Mouse (Mus musculus) embryonic facial prominence, embryonic 15.5 days (tissue): Measurements from ENCODE around the gene Ebf1. TPM values are rescaled to one million over a fixed set of nuclear protein-coding genes. Genes with fewer than 3 reads are reported as not detected.

ENCODE experiments used
- ATAC-seq: fragments of 200-750 bp; cut with Nextera tagmentation; 2 replicates; pipeline ENCODE4 v1.8.0; 2017; ENCODE audit warnings: low read depth, moderate TSS enrichment; ENCODE audit not compliant: insufficient number of reproducible peaks, low FRiP score, low TSS enrichment
- H3K27ac ChIP-seq: fragments of 300-500 bp; sonication (generic); replicated peaks from 2 replicates; pipeline ENCODE4 v1.5.1; 2015; ENCODE audit warnings: mild to moderate bottlenecking, inconsistent platforms
- H3K27me3 ChIP-seq: fragments of 300-500 bp; sonication (generic); 2 replicates; pipeline ENCODE4 v1.6.1; 2015; ENCODE audit warnings: inconsistent platforms
- H3K36me3 ChIP-seq: fragments of 300-500 bp; sonication (generic); 2 replicates; pipeline ENCODE4 v1.6.1; 2015; ENCODE audit warnings: mild to moderate bottlenecking, inconsistent platforms
- H3K4me1 ChIP-seq: fragments of 300-500 bp; sonication (generic); 2 replicates; pipeline ENCODE4 v1.6.1; 2015; ENCODE audit warnings: inconsistent platforms
- H3K4me2 ChIP-seq: fragments of 300-500 bp; sonication (generic); replicated peaks from 2 replicates; pipeline ENCODE4 v1.6.1; 2015; ENCODE audit warnings: mild to moderate bottlenecking, inconsistent platforms
- H3K4me3 ChIP-seq: fragments of 300-500 bp; sonication (generic); replicated peaks from 2 replicates; pipeline ENCODE4 v1.5.1; 2015; ENCODE audit warnings: mild to moderate bottlenecking, inconsistent platforms
- H3K9ac ChIP-seq: fragments of 300-500 bp; sonication (generic); 2 replicates; pipeline ENCODE4 v1.6.1; 2015; ENCODE audit warnings: inconsistent platforms
- H3K9me3 ChIP-seq: fragments of 300-500 bp; sonication (generic); replicated peaks from 2 replicates; pipeline ENCODE4 v1.6.1; 2016; ENCODE audit warnings: inconsistent platforms
- WGBS: fragments of 180-500 bp; shearing (Covaris S2); methylation state at CpG from one replicate; pipeline ENCODE4 v1.1.7; 2015; 5-methylcytosine and 5-hydroxymethylcytosine counted together
- polyA plus RNA-seq: library from polyadenylated mRNA; unstranded; fragments of >200 nt; fragmentation: Nextera tagmentation; extraction: Ambion mirVana; gene quantifications from 2 replicates; pipeline ENCODE4 v1.2.1, GENCODE M21; 2015

Ebf1 gene
- polyA plus RNA-seq, 1 experiment from 2014 or later = 65.7 TPM

- no peaks in the 10 kb centered on the region for H3K36me3 ChIP-seq
- H3K4me3 ChIP-seq = no peak overlapping the region
- H3K9me3 ChIP-seq = no peaks in the 10 kb centered on the region
- WGBS = 68% methylated on average over 18 of the region's 18 CpGs
- no peak for ATAC-seq
- no peaks in the 10 kb centered on the region for H3K27me3 ChIP-seq
- H3K27ac ChIP-seq = no peak overlapping the region
- no peak overlapping the region for H3K9ac ChIP-seq
- no peaks in the 10 kb centered on the region for H3K4me1 ChIP-seq
- H3K4me2 ChIP-seq = no peak overlapping the region
These were observed 275.9 kb downstream of the Ebf1 start for GRCm38 (mm10) chr11:44892814-44893521.

GRCm38 (mm10) chr11:44893986-44894385, 276.9 kb downstream of the Ebf1 start:
- H3K36me3 ChIP-seq = no peaks in the 10 kb centered on the region
- no peak overlapping the region for H3K4me2 ChIP-seq
- H3K9ac ChIP-seq = no peak overlapping the region
- no peaks in the 10 kb centered on the region for H3K4me1 ChIP-seq
- ATAC-seq = no peak
- H3K27me3 ChIP-seq = no peaks in the 10 kb centered on the region
- no peak overlapping the region for H3K4me3 ChIP-seq
- no peaks in the 10 kb centered on the region for H3K9me3 ChIP-seq
- no peak overlapping the region for H3K27ac ChIP-seq

GRCm38 (mm10) chr11:44894798-44895197, 277.7 kb downstream of the Ebf1 start:
- 93% methylated on average over 4 of the region's 4 CpGs for WGBS
- Histone ChIP-seq H3K4me2 (no peak overlapping the region), H3K27ac (no peak overlapping the region), H3K4me3 (no peak overlapping the region), H3K27me3 (no peaks in the 10 kb centered on the region), H3K4me1 (no peaks in the 10 kb centered on the region), H3K9me3 (no peaks in the 10 kb centered on the region), H3K36me3 (no peaks in the 10 kb centered on the region), H3K9ac (no peak overlapping the region)
- ATAC-seq = no peak

GRCm38 (mm10) chr11:44895893-44896292, 278.8 kb downstream of the Ebf1 start:
- H3K9me3 ChIP-seq = no peaks in the 10 kb centered on the region
- H3K27ac ChIP-seq = no peak overlapping the region
- 88% methylated on average over 1 of the region's 1 CpGs for WGBS
- H3K4me2 ChIP-seq = no peak overlapping the region
- no peak overlapping the region for H3K4me3 ChIP-seq
- no peak overlapping the region for H3K9ac ChIP-seq
- H3K4me1 ChIP-seq = no peaks in the 10 kb centered on the region
- no peak for ATAC-seq
- H3K36me3 ChIP-seq = no peaks in the 10 kb centered on the region
- no peaks in the 10 kb centered on the region for H3K27me3 ChIP-seq

- Histone ChIP-seq H3K27me3 (no peaks in the 10 kb centered on the region), H3K4me3 (no peak overlapping the region), H3K4me1 (0 out of 2 replicates have a peak, but pooled peaks cover 4% of the 10 kb centered on the region), H3K9ac (no peak overlapping the region), H3K27ac (no peak overlapping the region), H3K9me3 (no peaks in the 10 kb centered on the region), H3K4me2 (no peak overlapping the region), H3K36me3 (no peaks in the 10 kb centered on the region)
- ATAC-seq = no peak
- WGBS = 65% methylated on average over 10 of the region's 10 CpGs
These were observed 280.1 kb downstream of the Ebf1 start for GRCm38 (mm10) chr11:44897140-44897665.

GRCm38 (mm10) chr11:44899554-44899953, 282.4 kb downstream of the Ebf1 start:
- Histone ChIP-seq H3K4me3 (no peak overlapping the region), H3K4me1 (0 out of 2 replicates have a peak, but pooled peaks cover 6% of the 10 kb centered on the region), H3K9ac (no peak overlapping the region), H3K36me3 (no peaks in the 10 kb centered on the region), H3K27ac (no peak overlapping the region), H3K9me3 (no peaks in the 10 kb centered on the region), H3K27me3 (no peaks in the 10 kb centered on the region), H3K4me2 (no peak overlapping the region)
- ATAC-seq = no peak

GRCm38 (mm10) chr11:44899965-44900364, 282.8 kb downstream of the Ebf1 start:
- no peak for ATAC-seq
- H3K9me3 ChIP-seq = no peaks in the 10 kb centered on the region
- no peaks in the 10 kb centered on the region for H3K36me3 ChIP-seq
- H3K4me1 ChIP-seq = 0 out of 2 replicates have a peak, but pooled peaks cover 6% of the 10 kb centered on the region
- H3K27ac ChIP-seq = no peak overlapping the region
- no peak overlapping the region for H3K4me2 ChIP-seq
- no peaks in the 10 kb centered on the region for H3K27me3 ChIP-seq
- WGBS = 77% methylated on average over 7 of the region's 7 CpGs
- no peak overlapping the region for H3K9ac ChIP-seq
- no peak overlapping the region for H3K4me3 ChIP-seq

- ATAC-seq = no peak
- 0 out of 2 replicates have a peak, but pooled peaks cover 6% of the 10 kb centered on the region for H3K4me1 ChIP-seq
- no peak overlapping the region for H3K4me2 ChIP-seq
- no peak overlapping the region for H3K9ac ChIP-seq
- no peaks in the 10 kb centered on the region for H3K9me3 ChIP-seq
- no peak overlapping the region for H3K4me3 ChIP-seq
- H3K27ac ChIP-seq = no peak overlapping the region
- no peaks in the 10 kb centered on the region for H3K27me3 ChIP-seq
- no peaks in the 10 kb centered on the region for H3K36me3 ChIP-seq
- 66% methylated on average over 7 of the region's 7 CpGs for WGBS
These were observed 283.4 kb downstream of the Ebf1 start for GRCm38 (mm10) chr11:44900496-44900895.

GRCm38 (mm10) chr11:44901715-44902114, 284.6 kb downstream of the Ebf1 start:
- 88% methylated on average over 2 of the region's 2 CpGs for WGBS
- ATAC-seq = no peak
- Histone ChIP-seq H3K4me2 (no peak overlapping the region), H3K27ac (no peak overlapping the region), H3K4me1 (0 out of 2 replicates have a peak, but pooled peaks cover 6% of the 10 kb centered on the region), H3K9me3 (no peaks in the 10 kb centered on the region), H3K4me3 (no peak overlapping the region), H3K27me3 (no peaks in the 10 kb centered on the region), H3K9ac (no peak overlapping the region), H3K36me3 (no peaks in the 10 kb centered on the region)

- Histone ChIP-seq H3K4me3 (no peak overlapping the region), H3K4me1 (0 out of 2 replicates have a peak, but pooled peaks cover 6% of the 10 kb centered on the region), H3K27me3 (no peaks in the 10 kb centered on the region), H3K9ac (no peak overlapping the region), H3K9me3 (no peaks in the 10 kb centered on the region), H3K4me2 (no peak overlapping the region), H3K27ac (no peak overlapping the region), H3K36me3 (no peaks in the 10 kb centered on the region)
- WGBS = 49% methylated on average over 6 of the region's 6 CpGs
- no peak for ATAC-seq
These were observed 285.0 kb downstream of the Ebf1 start for GRCm38 (mm10) chr11:44902165-44902564.

GRCm38 (mm10) chr11:44904121-44904520, 287.0 kb downstream of the Ebf1 start:
- 61% methylated on average over 9 of the region's 9 CpGs for WGBS
- Histone ChIP-seq H3K27me3 (no peaks in the 10 kb centered on the region), H3K4me1 (0 out of 2 replicates have a peak, but pooled peaks cover 6% of the 10 kb centered on the region), H3K4me3 (no peak overlapping the region), H3K36me3 (no peaks in the 10 kb centered on the region), H3K9ac (no peak overlapping the region), H3K27ac (no peak overlapping the region), H3K4me2 (no peak overlapping the region), H3K9me3 (no peaks in the 10 kb centered on the region)
- ATAC-seq = no peak

GRCm38 (mm10) chr11:44906456-44906855, 289.3 kb downstream of the Ebf1 start:
- WGBS = 40% methylated on average over 5 of the region's 5 CpGs
- no peak for ATAC-seq
- H3K4me3 ChIP-seq = no peak overlapping the region

More at GRCm38 (mm10) chr11:44906456-44906855, 289.3 kb downstream of the Ebf1 start:
- Histone ChIP-seq H3K4me1 (0 out of 2 replicates have a peak, but pooled peaks cover 3% of the 10 kb centered on the region), H3K27ac (no peak overlapping the region), H3K4me2 (no peak overlapping the region), H3K36me3 (no peaks in the 10 kb centered on the region), H3K9ac (no peak overlapping the region), H3K9me3 (no peaks in the 10 kb centered on the region), H3K27me3 (no peaks in the 10 kb centered on the region)
